Mouse (Mus musculus): ENCODE data around the gene Pik3ca. TPM values are rescaled to one million over a fixed set of nuclear protein-coding genes. Genes with fewer than 3 reads are reported as not detected.

Gene Pik3ca
- total RNA-seq, 2 experiments from 2014 or later = 15.5 to 26.6 TPM

Other genes starting within 250 kb of the Pik3ca start
- 7.7 and 14.9 TPM in 2 replicates for gene Zmat3, start 31.7 kb upstream of the Pik3ca start, total RNA-seq (2014; fragmentation: Nextera tagmentation)
- 2.0 and 3.0 TPM in 2 replicates for gene Zmat3, start 31.7 kb upstream of the Pik3ca start, total RNA-seq (2017)
- gene Kcnmb3, start 94.6 kb downstream of the Pik3ca start, total RNA-seq (2014; fragmentation: Nextera tagmentation) = not detected in 2 replicates
- gene Kcnmb3, start 94.6 kb downstream of the Pik3ca start, total RNA-seq (2017) = not detected in 2 replicates
- 90.2 and 120 TPM in 2 replicates for gene Zfp639, start 112.6 kb downstream of the Pik3ca start, total RNA-seq (2014; fragmentation: Nextera tagmentation)
- 76.0 and 95.7 TPM in 2 replicates for gene Zfp639, start 112.6 kb downstream of the Pik3ca start, total RNA-seq (2017)
- gene Mfn1, start 131.8 kb downstream of the Pik3ca start, total RNA-seq (2014; fragmentation: Nextera tagmentation) = 35.6 and 84.0 TPM in 2 replicates
- 55.0 and 79.6 TPM in 2 replicates for gene Mfn1, start 131.8 kb downstream of the Pik3ca start, total RNA-seq (2017)
- gene Gnb4, start 218.9 kb downstream of the Pik3ca start, total RNA-seq (2014; fragmentation: Nextera tagmentation) = 33.0 and 42.2 TPM in 2 replicates
- 31.4 and 57.6 TPM in 2 replicates for gene Gnb4, start 218.9 kb downstream of the Pik3ca start, total RNA-seq (2017)

Data from megakaryocyte-erythroid progenitor cell, adult 5-6 weeks (primary cell).